Mouse (Mus musculus) myocyte (in vitro differentiated cells): ENCODE measurements at regions not wholly inside any gene's neighbourhood (a gene's known extent, or its start where the extent isn't known, plus 50 kb on each side); places are given as distances from the start of the nearest gene placed in this dataset.

Experiments
- CEBPB ChIP-seq: IDR thresholded peaks from 2 replicates; pipeline ENCODE4 v1.6.1; 2011; ENCODE audit warnings: mild to moderate bottlenecking, moderate library complexity; ENCODE audit not compliant: poor library complexity, insufficient read depth, severe bottlenecking
- E2F4 ChIP-seq: IDR thresholded peaks from one replicate; pipeline ENCODE4 v1.6.1; 2011; ENCODE audit warnings: mild to moderate bottlenecking, control low read depth, moderate library complexity; ENCODE audit not compliant: insufficient read depth
- POLR2A ChIP-seq: IDR thresholded peaks from one replicate; pipeline ENCODE4 v1.6.1; 2011; ENCODE audit warnings: low read depth, mild to moderate bottlenecking, control low read depth, moderate library complexity; ENCODE audit not compliant: insufficient read length
- POLR2AphosphoS2 ChIP-seq: IDR thresholded peaks from one replicate; pipeline ENCODE4 v1.6.1; 2011; ENCODE audit warnings: low read depth, control low read depth; ENCODE audit not compliant: insufficient read length
- REST ChIP-seq: IDR thresholded peaks from one replicate; pipeline ENCODE4 v1.6.1; 2011; ENCODE audit warnings: mild to moderate bottlenecking, control low read depth, moderate library complexity; ENCODE audit not compliant: insufficient read depth, insufficient read length
- TCF12 ChIP-seq: IDR thresholded peaks from one replicate; pipeline ENCODE4 v1.6.1; 2011; ENCODE audit warnings: mild to moderate bottlenecking, control low read depth; ENCODE audit not compliant: poor library complexity, insufficient read depth, severe bottlenecking
- USF1 ChIP-seq: IDR thresholded peaks from one replicate; pipeline ENCODE4 v1.6.1; 2011; ENCODE audit warnings: low read depth, mild to moderate bottlenecking, control low read depth, moderate library complexity

DNA sequence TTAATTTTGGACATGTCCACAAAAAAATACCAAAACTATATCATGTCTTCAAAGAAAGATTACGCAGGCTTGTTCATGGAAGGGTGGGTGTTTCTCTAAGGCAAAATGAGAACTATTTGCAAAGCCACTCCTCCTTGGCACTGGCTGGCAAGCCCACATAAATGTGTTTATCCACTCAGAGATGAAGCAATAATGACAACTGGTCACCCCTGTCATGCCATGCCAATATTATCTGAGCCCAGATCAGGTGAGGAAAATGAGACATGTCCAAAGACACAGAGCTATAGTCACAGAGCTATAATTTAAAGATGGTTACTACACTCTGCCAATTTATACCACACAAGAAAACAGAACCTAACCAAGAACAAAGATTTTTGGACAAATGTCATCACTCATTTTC lies 227.0 kb upstream of the Zfp703 start:
- TF ChIP-seq REST (no peak), TCF12 (no peak), USF1 (no peak), POLR2A (no peak), CEBPB (peak; percentile 74), E2F4 (no peak), POLR2AphosphoS2 (no peak)
